Mouse (Mus musculus) thymus, postnatal 14 days (tissue): Measurements from ENCODE around the gene Thg1l.
A peak's percentile ranks its signal among the peaks of the same experiment; 100 is the strongest.

Experiments used
- DNase-seq: peaks from one replicate; pipeline ENCODE4 v3.0.0; 2021

Thg1l gene

GRCm38 (mm10) chr11:45926640-45927082, 28.6 kb downstream of the Thg1l start:
- DNase-seq: peak; percentile 79

DNA sequence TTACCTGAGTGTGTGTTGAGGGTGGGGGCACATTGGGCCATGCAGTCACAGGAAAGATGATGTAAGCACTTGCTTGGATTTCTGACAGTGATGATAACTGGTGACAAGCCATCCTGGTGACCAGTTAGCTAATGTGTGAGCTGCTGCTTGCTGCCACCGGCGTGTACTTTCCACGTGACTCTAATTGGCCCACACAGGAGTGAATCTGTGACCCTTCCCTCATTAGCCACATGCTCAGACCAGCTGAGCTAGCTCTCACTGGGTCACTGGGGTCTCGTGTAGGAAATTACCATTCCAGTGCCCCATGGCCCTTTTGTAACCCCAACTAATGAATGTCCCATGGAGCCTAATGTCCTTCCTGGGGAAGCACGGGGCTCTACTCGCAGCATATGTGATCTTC, 29.9 kb downstream of the Thg1l start:
- no peak for DNase-seq

- no peak for DNase-seq
Measured at GRCm38 (mm10) chr11:45921480-45921898, 33.8 kb downstream of the Thg1l start.

DNA sequence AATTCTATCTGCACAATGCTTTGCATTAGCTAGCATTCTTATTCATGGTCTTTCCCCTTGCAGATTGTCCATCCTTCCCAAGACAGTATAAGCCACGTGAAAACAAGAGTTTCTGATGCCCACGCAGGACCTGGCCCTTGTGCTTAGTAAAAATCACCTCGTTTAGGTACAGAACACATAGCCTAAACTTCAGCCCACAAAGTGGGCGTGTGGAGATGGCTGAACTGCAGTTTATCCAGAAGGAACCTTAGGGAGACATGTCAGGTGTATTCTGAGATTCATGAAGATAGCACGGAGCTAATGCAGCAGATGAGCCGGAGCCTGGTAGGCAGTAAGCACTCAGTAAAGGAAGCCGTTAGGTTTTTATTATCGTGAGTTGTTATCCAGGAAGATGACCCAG, 34.3 kb downstream of the Thg1l start:
- no peak for DNase-seq

DNA sequence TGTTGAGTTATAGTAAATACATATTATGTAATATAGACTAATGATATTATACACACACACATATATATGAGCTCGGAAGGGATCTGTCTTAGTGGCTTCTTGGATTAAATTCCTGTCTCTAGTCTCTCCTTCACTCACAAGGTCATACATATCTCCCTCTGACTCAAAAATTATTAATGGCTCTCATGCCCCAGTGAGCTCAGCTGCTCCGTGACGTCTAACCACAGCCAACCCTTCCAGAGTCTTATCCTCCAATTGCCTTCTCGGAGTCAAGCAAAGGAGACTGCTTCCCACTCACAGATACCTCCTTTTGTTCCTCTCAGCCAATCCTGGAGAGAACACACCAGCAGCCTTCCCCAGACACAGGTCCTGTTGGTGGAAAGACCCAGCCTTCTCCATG, 36.5 kb downstream of the Thg1l start:
- DNase-seq: no peak

- DNase-seq: no peak
Measured at GRCm38 (mm10) chr11:45918018-45918417, 37.3 kb downstream of the Thg1l start.

- DNase-seq: no peak
Measured at GRCm38 (mm10) chr11:45916196-45916595, 39.1 kb downstream of the Thg1l start.

DNA sequence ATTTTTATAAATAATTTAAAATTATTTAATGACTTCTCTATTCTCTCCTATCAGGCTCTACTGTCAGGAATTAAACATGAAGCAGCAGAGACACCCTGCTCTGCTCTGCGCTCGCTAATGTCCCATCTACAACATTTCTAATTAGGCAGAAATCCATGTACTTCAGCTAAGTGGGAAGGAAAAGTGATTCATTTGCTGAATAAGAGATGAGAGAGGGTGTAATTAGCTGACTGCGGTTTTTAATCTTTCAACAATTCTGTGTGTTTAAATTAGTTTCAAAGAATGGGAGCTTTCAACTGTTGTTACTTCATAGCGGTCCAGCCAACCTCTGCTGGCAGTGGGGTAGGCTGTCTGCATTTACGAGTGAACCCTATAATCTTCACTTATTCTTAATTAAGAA, 44.6 kb downstream of the Thg1l start:
- DNase-seq: no peak

DNA sequence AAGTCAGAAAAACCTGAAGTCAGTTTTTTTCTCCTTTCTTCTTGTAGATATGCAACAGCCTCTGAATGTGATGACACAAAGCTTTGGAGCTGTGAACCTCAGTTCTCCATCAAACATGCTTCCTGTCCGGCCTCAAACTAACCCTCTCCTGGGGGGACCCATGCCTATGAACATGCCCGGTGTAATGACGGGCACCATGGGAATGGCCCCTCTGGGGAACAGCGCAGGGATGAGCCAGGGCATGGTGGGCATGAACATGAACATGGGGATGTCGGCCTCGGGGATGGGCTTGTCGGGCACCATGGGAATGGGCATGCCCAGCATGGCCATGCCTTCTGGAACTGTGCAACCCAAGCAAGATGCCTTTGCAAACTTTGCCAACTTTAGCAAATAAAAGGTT, 46.4 kb downstream of the Thg1l start:
- DNase-seq: no peak

- no peak for DNase-seq
Measured at GRCm38 (mm10) chr11:45908070-45908469, 47.2 kb downstream of the Thg1l start.

DNA sequence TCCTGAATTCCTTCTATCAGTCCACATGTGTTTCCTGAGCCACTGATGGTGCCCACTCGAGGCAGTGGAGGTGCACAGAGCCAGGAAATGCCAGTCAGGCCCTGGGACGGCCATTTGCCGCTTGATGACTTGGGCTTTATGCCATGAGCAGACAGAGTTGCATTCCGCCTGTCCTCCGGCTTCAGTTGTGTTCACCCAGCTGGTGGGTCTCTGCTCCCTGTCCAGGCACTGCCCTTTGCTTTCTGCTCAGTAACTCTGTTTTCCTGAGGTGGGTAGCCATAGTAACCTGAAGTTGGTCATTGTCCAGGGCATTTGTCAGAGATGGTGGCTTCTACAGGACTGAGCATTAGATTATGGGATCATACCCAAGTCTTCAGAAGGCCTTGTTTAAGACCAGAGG, 48.0 kb downstream of the Thg1l start:
- no peak for DNase-seq

DNA sequence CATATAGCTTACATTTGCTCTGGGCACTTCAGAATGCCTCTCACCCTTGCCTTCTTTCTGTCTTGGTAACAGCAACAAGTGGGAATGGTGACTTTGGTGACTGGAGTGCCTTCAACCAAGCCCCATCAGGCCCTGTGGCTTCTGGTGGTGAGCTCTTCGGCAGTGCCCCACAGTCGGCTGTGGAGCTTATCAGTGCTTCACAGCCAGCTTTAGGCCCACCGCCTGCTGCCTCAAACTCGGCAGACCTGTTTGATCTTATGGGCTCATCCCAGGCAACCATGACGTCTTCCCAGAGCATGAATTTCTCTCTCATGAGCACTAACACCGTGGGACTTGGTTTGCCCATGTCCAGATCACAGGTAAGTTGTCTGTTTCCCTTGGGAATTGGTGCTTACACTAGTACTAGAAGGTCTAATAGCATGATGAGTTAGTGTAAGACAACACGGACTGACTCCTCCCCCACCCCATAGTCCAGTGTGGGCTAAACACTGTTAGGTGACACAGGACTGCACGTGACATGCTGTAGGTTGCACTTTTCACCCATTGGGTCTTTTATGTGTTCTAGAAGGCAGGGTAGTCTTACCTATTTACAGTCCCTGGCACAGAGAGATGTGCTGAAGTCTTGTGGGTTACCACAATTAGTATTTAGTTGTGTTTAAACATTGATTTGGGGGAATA, 49.0 kb downstream of the Thg1l start:
- DNase-seq: no peak

GRCm38 (mm10) chr11:45900233-45901015, 54.9 kb downstream of the Thg1l start:
- DNase-seq: no peak

- DNase-seq: no peak
Measured at GRCm38 (mm10) chr11:45897392-45897791, 57.9 kb downstream of the Thg1l start.
